Mouse (Mus musculus) megakaryocyte-erythroid progenitor cell, adult 5-6 weeks (primary cell): ENCODE measurements around the gene Cyp26c1. TPM values are rescaled to one million over a fixed set of nuclear protein-coding genes. Genes with fewer than 3 reads are reported as not detected.

Source experiments
- total RNA-seq, 2 experiments: library from RNA; stranded (forward) in 1 of 2; stranded (reverse) in 1 of 2; fragments of 200-1000, 215-1000 nt in 1 of 2; fragments of >200 nt in 1 of 2; fragmentation: Nextera tagmentation in 1 of 2; gene quantifications; 2 replicates each; pipeline ENCODE4 v1.2.3; 2014 to 2017

Gene Cyp26c1
- total RNA-seq, 2 experiments from 2014 or later = not detected

Other genes with a start within 250 kb of the Cyp26c1 start
- 46.9 and 49.2 TPM in 2 replicates for gene Exoc6, start 135.2 kb upstream of the Cyp26c1 start, total RNA-seq (2014; fragmentation: Nextera tagmentation)
- gene Exoc6, start 135.2 kb upstream of the Cyp26c1 start, total RNA-seq (2017) = 104 and 109 TPM in 2 replicates
- gene Cyp26a1, start 12.2 kb downstream of the Cyp26c1 start, total RNA-seq (2014; fragmentation: Nextera tagmentation) = not detected in 2 replicates
- not detected in 2 replicates for gene Cyp26a1, start 12.2 kb downstream of the Cyp26c1 start, total RNA-seq (2017)